14 mouse cellular contexts compared by ENCODE assay signal in the genomic region with DNA sequence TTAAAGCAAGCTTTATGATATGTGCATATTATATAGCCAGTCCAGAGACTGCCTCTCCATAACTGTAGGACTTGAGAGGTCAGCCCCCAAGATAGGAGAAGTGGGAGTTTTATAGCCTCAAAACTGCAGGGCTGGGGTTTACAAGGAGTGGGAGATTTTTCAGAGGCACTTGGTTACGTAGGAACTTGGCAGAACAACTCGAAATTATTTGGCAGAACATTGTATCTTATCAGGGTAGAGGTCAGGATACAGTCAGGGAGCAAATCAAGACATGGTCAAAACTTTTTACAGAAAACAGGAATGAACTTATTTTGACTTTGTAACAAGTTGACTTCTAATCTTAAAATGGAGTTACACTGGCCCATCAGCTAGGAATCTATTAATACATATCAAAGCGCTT. TPM values are rescaled to one million over a fixed set of nuclear protein-coding genes. Genes with fewer than 3 reads are reported as not detected.
DNase-seq lines count a peak whose midpoint lies in the region; ATAC-seq and TF ChIP-seq lines count a peak whose summit lies in the region.
"Had no signal": no experiment of that assay in that cellular context is flagged by ENCODE, and none has a peak within 500 bp of the region (broad histone marks: within the 10 kb centered on the region; RNA-seq: fewer than 3 reads in every experiment).

No protein-coding gene starts in this region.

- H3K4me3 ChIP-seq in lung, embryonic 15.5 days = no peak overlapping the region
- no peak overlapping the region for H3K4me3 ChIP-seq in heart, embryonic 15.5 days
- no peak overlapping the region for H3K4me3 ChIP-seq in lung, postnatal 0 days (ENCODE audit: low read depth, low read length)
- no peak overlapping the region for H3K4me3 ChIP-seq in midbrain, embryonic 13.5 days (replicated peaks)
- H3K4me3 ChIP-seq: hindbrain, embryonic 15.5 days; left cerebral cortex, adult 2 months; liver, embryonic 13.5 days had no signal

- no peak overlapping the region for H3K9ac ChIP-seq in lung, embryonic 15.5 days
- no peak overlapping the region for H3K9ac ChIP-seq in heart, embryonic 15.5 days
- H3K9ac ChIP-seq in lung, postnatal 0 days (replicated peaks; ENCODE audit: low read depth) = no peak overlapping the region
- H3K9ac ChIP-seq in midbrain, embryonic 13.5 days (replicated peaks) = no peak overlapping the region
- H3K9ac ChIP-seq: hindbrain, embryonic 15.5 days; liver, embryonic 13.5 days had no signal

- H3K27ac ChIP-seq in lung, embryonic 15.5 days = no peak overlapping the region
- peak overlapping the region; percentile 60 for H3K27ac ChIP-seq in heart, embryonic 15.5 days
- H3K27ac ChIP-seq in lung, postnatal 0 days (ENCODE audit: low read length) = peak overlapping the region; percentile 26; the same call in 1 of the 2 replicates
- H3K27ac ChIP-seq in midbrain, embryonic 13.5 days = no peak overlapping the region
- H3K27ac ChIP-seq: hindbrain, embryonic 15.5 days; left cerebral cortex, adult 2 months; liver, embryonic 13.5 days had no signal

- H3K36me3 ChIP-seq in lung, embryonic 15.5 days = no peaks in the 10 kb centered on the region
- no peaks in the 10 kb centered on the region for H3K36me3 ChIP-seq in heart, embryonic 15.5 days
- no peaks in the 10 kb centered on the region for H3K36me3 ChIP-seq in lung, postnatal 0 days (ENCODE audit: insufficient read depth, low read length)
- no peaks in the 10 kb centered on the region for H3K36me3 ChIP-seq in midbrain, embryonic 13.5 days
- H3K36me3 ChIP-seq: hindbrain, embryonic 15.5 days; liver, embryonic 13.5 days had no signal

- ATAC-seq in lung, embryonic 15.5 days (ENCODE audit: borderline replicate concordance, extremely low read depth, low FRiP score, low TSS enrichment) = peak; percentile 39; the same call in 1 of the 2 replicates
- ATAC-seq in heart, embryonic 15.5 days (replicated peaks; ENCODE audit: insufficient number of reproducible peaks, insufficient read depth, low FRiP score, low read depth) = peak; percentile 72
- ATAC-seq in lung, postnatal 0 days = peak; percentile 80
- ATAC-seq in midbrain, embryonic 13.5 days = no peak
- ATAC-seq: forebrain, embryonic 16.5 days had no signal

- H3K27me3 ChIP-seq in lung, embryonic 15.5 days = no peaks in the 10 kb centered on the region
- no peaks in the 10 kb centered on the region for H3K27me3 ChIP-seq in heart, embryonic 15.5 days
- no peaks in the 10 kb centered on the region for H3K27me3 ChIP-seq in lung, postnatal 0 days (replicated peaks; ENCODE audit: insufficient read depth, low read length)
- no peaks in the 10 kb centered on the region for H3K27me3 ChIP-seq in midbrain, embryonic 13.5 days
- H3K27me3 ChIP-seq: hindbrain, embryonic 15.5 days had no signal

- no peak for TF ChIP-seq CTCF in lung, postnatal 0 days (IDR thresholded peaks at IDR 0.05)

- no peaks in the 10 kb centered on the region for H3K9me3 ChIP-seq in lung, embryonic 15.5 days
- H3K9me3 ChIP-seq in heart, embryonic 15.5 days (replicated peaks) = no peaks in the 10 kb centered on the region
- H3K9me3 ChIP-seq in lung, postnatal 0 days (ENCODE audit: low read length) = no peaks in the 10 kb centered on the region
- H3K9me3 ChIP-seq in midbrain, embryonic 13.5 days = no peaks in the 10 kb centered on the region
- H3K9me3 ChIP-seq: hindbrain, embryonic 15.5 days; liver, embryonic 13.5 days had no signal

- no peak overlapping the region for H3K4me2 ChIP-seq in lung, embryonic 15.5 days
- no peak overlapping the region for H3K4me2 ChIP-seq in heart, embryonic 15.5 days
- H3K4me2 ChIP-seq in lung, postnatal 0 days (replicated peaks; ENCODE audit: low read depth, low read length) = no peak overlapping the region
- H3K4me2 ChIP-seq in midbrain, embryonic 13.5 days (replicated peaks) = no peak overlapping the region
- H3K4me2 ChIP-seq: hindbrain, embryonic 15.5 days; liver, embryonic 13.5 days; midbrain, embryonic 11.5 days had no signal

- peak; percentile 89 for DNase-seq in heart, adult 8-10 months (ENCODE audit: low spot score)
- no peak for DNase-seq in heart, postnatal 4 days
- no peak for DNase-seq in lung, postnatal 14 days
- peak; percentile 82 for DNase-seq in lung, postnatal 0 days (ENCODE audit: low spot score)
- no peak for DNase-seq in right cerebral cortex, postnatal 4 days
- DNase-seq: cerebellum, adult 18-20 months; liver, embryonic 13.5 days had no signal

- WGBS in lung, embryonic 15.5 days = 44% methylated on average over 3 of the region's 3 CpGs
- WGBS in heart, embryonic 15.5 days = 41% methylated on average over 3 of the region's 3 CpGs
- 40% methylated on average over 3 of the region's 3 CpGs for WGBS in lung, postnatal 0 days
- WGBS in midbrain, embryonic 13.5 days = 84% methylated on average over 3 of the region's 3 CpGs

- no peak for TF ChIP-seq EP300 in lung, postnatal 0 days (IDR thresholded peaks at IDR 0.05)

- H3K4me1 ChIP-seq in lung, embryonic 15.5 days = no peaks in the 10 kb centered on the region
- no peaks in the 10 kb centered on the region; the same call in 1 of the 2 replicates for H3K4me1 ChIP-seq in heart, embryonic 15.5 days (replicated peaks)
- H3K4me1 ChIP-seq in lung, postnatal 0 days (ENCODE audit: insufficient read depth, low read depth, low read length) = no peaks in the 10 kb centered on the region
- H3K4me1 ChIP-seq in midbrain, embryonic 13.5 days (replicated peaks) = 0 out of 2 replicates have a peak, but pooled peaks cover 3% of the 10 kb centered on the region
- H3K4me1 ChIP-seq: hindbrain, embryonic 15.5 days; liver, embryonic 13.5 days had no signal

RNA-seq across cellular contexts. Expression of a gene that starts 6.9 kb away (rescaled TPM):
- 1 to 10 TPM; 1.7 to 4.6 (median 3.9) TPM for total RNA-seq in heart, adult 8-10 months (2022)
- total RNA-seq in heart, postnatal 4 days (2021) = 1 to 10 TPM; 1.1 to 1.4 TPM
- polyA plus RNA-seq in lung, embryonic 15.5 days (2015; fragmentation: Nextera tagmentation; extraction: Ambion mirVana) = 1.1 and 1.3 TPM in 2 replicates
- 1.1 TPM in 2 replicates for polyA plus RNA-seq in heart, embryonic 15.5 days (2015; fragmentation: Nextera tagmentation; extraction: Ambion mirVana)
- polyA plus RNA-seq in lung, postnatal 0 days (2015; fragmentation: Nextera tagmentation; extraction: Ambion mirVana) = 2.4 and 3.3 TPM in 2 replicates
- 0.40 and 1.2 TPM in 2 replicates for polyA plus RNA-seq in midbrain, embryonic 13.5 days (2015; fragmentation: Nextera tagmentation; extraction: Ambion mirVana)

Comparison
In these comparisons a context has a peak if more than half of its experiments do, and no peak if none do; other contexts are left out.
1. DNase-seq: peak in heart, adult 8-10 months (single experiment) and lung, postnatal 0 days (single experiment); none in heart, postnatal 4 days (single experiment), lung, postnatal 14 days (single experiment) and right cerebral cortex, postnatal 4 days (single experiment).
2. H3K27ac ChIP-seq: peak in heart, embryonic 15.5 days (single experiment) and lung, postnatal 0 days (single experiment); none in lung, embryonic 15.5 days (single experiment) and midbrain, embryonic 13.5 days (single experiment).